15 mouse cellular contexts compared by ENCODE assay signal in the genomic region with DNA sequence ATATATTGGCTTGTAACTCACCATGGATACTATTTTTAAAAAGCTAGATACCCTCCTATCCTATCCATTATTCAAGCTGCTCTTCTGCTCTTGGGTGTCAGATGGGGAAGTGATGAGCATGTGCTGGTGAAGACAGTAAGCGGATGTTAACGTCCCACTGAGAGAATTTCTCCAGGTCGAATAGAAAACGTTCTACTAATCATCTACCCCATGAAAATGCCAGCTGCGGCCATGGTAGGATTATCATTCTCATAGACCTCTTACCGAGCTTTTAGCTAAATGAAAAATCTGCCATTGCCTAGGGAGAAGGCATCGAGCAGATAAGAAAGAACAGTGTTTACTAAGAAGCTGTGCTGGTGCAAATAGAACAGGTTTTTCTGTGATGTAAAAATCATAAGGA.
A peak's percentile ranks its signal among the peaks of the same experiment; 100 is the strongest.
DNase-seq lines count a peak whose midpoint lies in the region; ATAC-seq and TF ChIP-seq lines count a peak whose summit lies in the region.
"Had no signal": no experiment of that assay in that cellular context is flagged by ENCODE, and none has a peak within 500 bp of the region (broad histone marks: within the 10 kb centered on the region; RNA-seq: fewer than 3 reads in every experiment).

No protein-coding gene starts in this region.

- no peak for ATAC-seq in embryonic facial prominence, embryonic 14.5 days (ENCODE audit: low read depth)
- ATAC-seq in neural tube, embryonic 15.5 days (ENCODE audit: low FRiP score) = no peak; the same call in 1 of the 2 replicates
- ATAC-seq: activated CD4-positive, CD25-positive, alpha-beta regulatory T cell, adult 4 months had no signal

- H3K27ac ChIP-seq in embryonic facial prominence, embryonic 14.5 days (replicated peaks; ENCODE audit: low read depth, low read length) = no peak overlapping the region
- H3K27ac ChIP-seq in embryonic facial prominence, embryonic 10.5 days (replicated peaks) = no peak overlapping the region
- H3K27ac ChIP-seq in neural tube, embryonic 15.5 days (replicated peaks) = no peak overlapping the region
- H3K27ac ChIP-seq: macrophage had no signal

- no peak for TF ChIP-seq CTCF in brain, embryonic 14.5 days (IDR thresholded peaks at IDR 0.05; ENCODE audit: borderline replicate concordance, extremely low read depth, insufficient read depth, insufficient read length)

- no peak for TF ChIP-seq POLR2A in brain, embryonic 14.5 days (IDR thresholded peaks at IDR 0.05; ENCODE audit: borderline replicate concordance, extremely low read depth, insufficient read depth, insufficient read length, poor library complexity, severe bottlenecking)

- no peak overlapping the region for H3K4me2 ChIP-seq in embryonic facial prominence, embryonic 14.5 days (ENCODE audit: low read depth, low read length)
- H3K4me2 ChIP-seq in neural tube, embryonic 15.5 days = peak overlapping the region; percentile 46
- H3K4me2 ChIP-seq: liver, embryonic 11.5 days; lung, embryonic 14.5 days had no signal

- H3K36me3 ChIP-seq in embryonic facial prominence, embryonic 14.5 days (ENCODE audit: control insufficient read depth, insufficient read depth, low read length) = no peaks in the 10 kb centered on the region
- H3K36me3 ChIP-seq in embryonic facial prominence, embryonic 10.5 days (replicated peaks) = no peaks in the 10 kb centered on the region
- H3K36me3 ChIP-seq in neural tube, embryonic 15.5 days = no peaks in the 10 kb centered on the region

- no peak overlapping the region for H3K9ac ChIP-seq in embryonic facial prominence, embryonic 14.5 days (ENCODE audit: low read depth, low read length)
- no peak overlapping the region for H3K9ac ChIP-seq in neural tube, embryonic 15.5 days (replicated peaks)
- H3K9ac ChIP-seq: lung, embryonic 14.5 days had no signal

- H3K27me3 ChIP-seq in embryonic facial prominence, embryonic 14.5 days (replicated peaks; ENCODE audit: control insufficient read depth, insufficient read depth, low read length) = no peaks in the 10 kb centered on the region
- no peaks in the 10 kb centered on the region for H3K27me3 ChIP-seq in embryonic facial prominence, embryonic 10.5 days (replicated peaks; ENCODE audit: low read depth, poor library complexity, severe bottlenecking)
- H3K27me3 ChIP-seq in neural tube, embryonic 15.5 days (replicated peaks) = no peaks in the 10 kb centered on the region

- H3K9me3 ChIP-seq in embryonic facial prominence, embryonic 14.5 days (ENCODE audit: control insufficient read depth, low read length) = no peaks in the 10 kb centered on the region
- no peaks in the 10 kb centered on the region for H3K9me3 ChIP-seq in embryonic facial prominence, embryonic 10.5 days
- no peaks in the 10 kb centered on the region for H3K9me3 ChIP-seq in neural tube, embryonic 15.5 days (replicated peaks)

- peak; percentile 1 for DNase-seq in embryonic facial prominence, embryonic 14.5 days (ENCODE audit: low spot score)
- no peak for DNase-seq in embryonic facial prominence, embryonic 10.5 days (ENCODE audit: low spot score)
- DNase-seq in brain, embryonic 14.5 days (ENCODE audit: low read depth) = peak; percentile 69
- peak; percentile 4 for DNase-seq in mesoderm, embryonic 11.5 days (ENCODE audit: low read depth, low spot score)
- DNase-seq in kidney, adult 11 months = no peak
- DNase-seq in kidney, adult 8-10 months = no peak
- DNase-seq: adrenal gland, postnatal 36 days; heart, postnatal 10 days; kidney, postnatal 14 days; lung, embryonic 14.5 days; thymus, adult 2 months had no signal

- H3K4me3 ChIP-seq in embryonic facial prominence, embryonic 14.5 days (ENCODE audit: low read depth, low read length) = no peak overlapping the region
- H3K4me3 ChIP-seq in embryonic facial prominence, embryonic 10.5 days = no peak overlapping the region
- H3K4me3 ChIP-seq in neural tube, embryonic 15.5 days (replicated peaks) = 0 out of 2 replicates have a peak overlapping the region, but pooled peaks have one; percentile 15

- H3K4me1 ChIP-seq in embryonic facial prominence, embryonic 14.5 days (ENCODE audit: control insufficient read depth, insufficient read depth, low read length) = no peaks in the 10 kb centered on the region
- H3K4me1 ChIP-seq in embryonic facial prominence, embryonic 10.5 days = no peaks in the 10 kb centered on the region
- 0 out of 2 replicates have a peak, but pooled peaks cover 3% of the 10 kb centered on the region for H3K4me1 ChIP-seq in neural tube, embryonic 15.5 days

- 50% methylated on average over 7 of the region's 7 CpGs for WGBS in embryonic facial prominence, embryonic 14.5 days
- WGBS in embryonic facial prominence, embryonic 10.5 days = 59% methylated on average over 7 of the region's 7 CpGs
- 19% methylated on average over 7 of the region's 7 CpGs for WGBS in neural tube, embryonic 15.5 days

Comparison
In these comparisons a context has a peak if more than half of its experiments do, and no peak if none do; other contexts are left out.
1. DNase-seq: peak in embryonic facial prominence, embryonic 14.5 days (single experiment), brain, embryonic 14.5 days (single experiment) and mesoderm, embryonic 11.5 days (single experiment); none in embryonic facial prominence, embryonic 10.5 days (single experiment), kidney, adult 11 months (single experiment) and kidney, adult 8-10 months (0 of 2).